Comparison of ENCODE assay signal across 8 mouse cellular contexts in genomic region chr5:124049249-124050045, GRCm38 (mm10). TPM values are rescaled to one million over a fixed set of nuclear protein-coding genes. Genes with fewer than 3 reads are reported as not detected.
DNase-seq lines count a peak whose midpoint lies in the region; ATAC-seq and TF ChIP-seq lines count a peak whose summit lies in the region.

No protein-coding gene starts in this region.

- no peak for TF ChIP-seq CTCF in brain, embryonic 14.5 days (IDR thresholded peaks at IDR 0.05; ENCODE audit: borderline replicate concordance, extremely low read depth, insufficient read depth, insufficient read length)

- no peak overlapping the region; the same call in 1 of the 2 replicates for H3K4me2 ChIP-seq in heart, embryonic 16.5 days (ENCODE audit: low read depth, low read length)
- H3K4me2 ChIP-seq in hindbrain, embryonic 14.5 days (replicated peaks), result no peak overlapping the region
- no peak overlapping the region for H3K4me2 ChIP-seq in midbrain, embryonic 12.5 days (replicated peaks)

- peak overlapping the region; percentile 78 for H3K27ac ChIP-seq in heart, embryonic 16.5 days (ENCODE audit: low read length)
- 0 out of 2 replicates have a peak overlapping the region, but pooled peaks have one; percentile 48 for H3K27ac ChIP-seq in hindbrain, embryonic 14.5 days
- peak overlapping the region; percentile 54 for H3K27ac ChIP-seq in midbrain, embryonic 12.5 days (replicated peaks)

- no peaks in the 10 kb centered on the region for H3K27me3 ChIP-seq in heart, embryonic 16.5 days (ENCODE audit: control insufficient read depth, insufficient read depth, low read length)
- no peaks in the 10 kb centered on the region for H3K27me3 ChIP-seq in hindbrain, embryonic 14.5 days (ENCODE audit: control insufficient read depth, insufficient read depth, low read length)
- H3K27me3 ChIP-seq in midbrain, embryonic 12.5 days, result peaks cover 21% of the 10 kb centered on the region

- no peaks in the 10 kb centered on the region for H3K9me3 ChIP-seq in heart, embryonic 16.5 days (replicated peaks; ENCODE audit: control insufficient read depth, low read length)
- H3K9me3 ChIP-seq in hindbrain, embryonic 14.5 days (ENCODE audit: control insufficient read depth, low read length), result no peaks in the 10 kb centered on the region
- no peaks in the 10 kb centered on the region for H3K9me3 ChIP-seq in midbrain, embryonic 12.5 days

- no peak for ATAC-seq in heart, embryonic 16.5 days (replicated peaks; ENCODE audit: extremely low read depth, insufficient read depth, low FRiP score)
- ATAC-seq in hindbrain, embryonic 14.5 days (ENCODE audit: low FRiP score), result no peak
- ATAC-seq in midbrain, embryonic 12.5 days (ENCODE audit: low FRiP score, low read depth), result no peak

- H3K36me3 ChIP-seq in heart, embryonic 16.5 days (ENCODE audit: control insufficient read depth, insufficient read depth), result no peaks in the 10 kb centered on the region
- H3K36me3 ChIP-seq in hindbrain, embryonic 14.5 days (replicated peaks; ENCODE audit: control insufficient read depth, insufficient read depth), result no peaks in the 10 kb centered on the region
- no peaks in the 10 kb centered on the region for H3K36me3 ChIP-seq in midbrain, embryonic 12.5 days

- no peak for DNase-seq in heart, postnatal 36 days
- peak; percentile 29 for DNase-seq in brain, embryonic 14.5 days (ENCODE audit: low read depth)
- no peak for DNase-seq in hindbrain, embryonic 14.5 days (ENCODE audit: low spot score)
- DNase-seq in urinary bladder, postnatal 36 days (ENCODE audit: low spot score in 2 of 2), result no peak
- DNase-seq in Muller cell, postnatal 12 days (ENCODE audit: inconsistent ontology term), result no peak
- DNase-seq in layer of hippocampus, postnatal 14 days (ENCODE audit: low spot score in 2 of 2), result no peak

- intact Hi-C loops in heart, postnatal 36 days (cut with DNase I), result loop anchor here (5.0 kb wide), 1 partner anchor 33 kb away; no protein-coding TSS in a partner anchor

- H3K9ac ChIP-seq in heart, embryonic 16.5 days (ENCODE audit: low read length), result peak overlapping the region; percentile 56
- peak overlapping the region; percentile 28; the same call in 1 of the 2 replicates for H3K9ac ChIP-seq in hindbrain, embryonic 14.5 days
- no peak overlapping the region for H3K9ac ChIP-seq in midbrain, embryonic 12.5 days (replicated peaks)

- TF ChIP-seq POLR2A in brain, embryonic 14.5 days (IDR thresholded peaks at IDR 0.05; ENCODE audit: borderline replicate concordance, extremely low read depth, insufficient read depth, insufficient read length, poor library complexity, severe bottlenecking), result no peak

- no peak overlapping the region for H3K4me3 ChIP-seq in heart, embryonic 16.5 days (ENCODE audit: low read length)
- H3K4me3 ChIP-seq in hindbrain, embryonic 14.5 days (replicated peaks; ENCODE audit: low read length), result no peak overlapping the region
- H3K4me3 ChIP-seq in midbrain, embryonic 12.5 days, result no peak overlapping the region

- 45% methylated on average over 15 of the region's 15 CpGs for WGBS in heart, embryonic 16.5 days
- WGBS in hindbrain, embryonic 14.5 days, result 57% methylated on average over 15 of the region's 15 CpGs
- 71% methylated on average over 15 of the region's 15 CpGs for WGBS in midbrain, embryonic 12.5 days

- H3K4me1 ChIP-seq in heart, embryonic 16.5 days (ENCODE audit: control insufficient read depth, insufficient read depth, low read length), result peaks cover 31% of the 10 kb centered on the region
- H3K4me1 ChIP-seq in hindbrain, embryonic 14.5 days (replicated peaks; ENCODE audit: control insufficient read depth, insufficient read depth, low read length), result peaks cover 18% of the 10 kb centered on the region; the same call in 1 of the 2 replicates
- peaks cover 5% of the 10 kb centered on the region; the same call in 1 of the 2 replicates for H3K4me1 ChIP-seq in midbrain, embryonic 12.5 days

RNA-seq across cellular contexts. Expression of gene Vps37b, which starts 17.4 kb away (rescaled TPM):
- 58.7 and 61.4 TPM in 2 replicates for polyA plus RNA-seq in heart, embryonic 16.5 days (2015; fragmentation: Nextera tagmentation; extraction: Ambion mirVana)
- total RNA-seq in heart, postnatal 36 days (2021), result 10 to 100 TPM; 19.6 to 25.0 TPM
- 79.9 and 107 TPM in 2 replicates for polyA plus RNA-seq in brain, embryonic 14.5 days (2012; rRNA removed)
- 59.5 and 61.7 TPM in 2 replicates for polyA plus RNA-seq in hindbrain, embryonic 14.5 days (2014; fragmentation: Nextera tagmentation; extraction: Ambion mirVana)
- polyA plus RNA-seq in midbrain, embryonic 12.5 days (2016; fragmentation: Nextera tagmentation; extraction: Ambion mirVana), result 68.0 and 74.2 TPM in 2 replicates
- 10 to 100 TPM; 35.9 to 41.0 TPM for total RNA-seq in layer of hippocampus, postnatal 14 days (2021)

RNA-seq across cellular contexts. Expression of gene Abcb9, which starts 46.2 kb away (rescaled TPM):
- 3.8 and 7.2 TPM in 2 replicates for polyA plus RNA-seq in heart, embryonic 16.5 days (2015; fragmentation: Nextera tagmentation; extraction: Ambion mirVana)
- 1 to 10 TPM; 7.6 to 8.3 TPM for total RNA-seq in heart, postnatal 36 days (2021)
- polyA plus RNA-seq in brain, embryonic 14.5 days (2012; rRNA removed), result 6.5 and 9.6 TPM in 2 replicates
- polyA plus RNA-seq in hindbrain, embryonic 14.5 days (2014; fragmentation: Nextera tagmentation; extraction: Ambion mirVana), result 13.2 and 14.5 TPM in 2 replicates
- 2.0 and 2.2 TPM in 2 replicates for polyA plus RNA-seq in midbrain, embryonic 12.5 days (2016; fragmentation: Nextera tagmentation; extraction: Ambion mirVana)
- total RNA-seq in layer of hippocampus, postnatal 14 days (2021), result 10 to 100 TPM; 29.3 to 33.3 TPM
